Mouse (Mus musculus): ENCODE measurements at regions not wholly inside any gene's neighbourhood (a gene's known extent, or its start where the extent isn't known, plus 50 kb on each side); places are given as distances from the start of the nearest gene placed in this dataset.

GRCm38 (mm10) chr4:9218380-9218779 is 979.5 kb upstream of the Car8 start:
- DNase-seq (ENCODE audit: low spot score in 2 of 2) = no peak

GRCm38 (mm10) chr4:9208606-9209005 is 969.8 kb upstream of the Car8 start:
- DNase-seq (ENCODE audit: low spot score in 2 of 2) = no peak

GRCm38 (mm10) chr4:9200012-9200411 is 961.2 kb upstream of the Car8 start:
- no peak for DNase-seq (ENCODE audit: low spot score in 2 of 2)

- no peak for DNase-seq (ENCODE audit: low spot score in 2 of 2)
Observed at GRCm38 (mm10) chr4:9196435-9196834, 957.6 kb upstream of the Car8 start.

- DNase-seq (ENCODE audit: low spot score in 2 of 2) = no peak
Observed at GRCm38 (mm10) chr4:9193121-9193520, 954.3 kb upstream of the Car8 start.

DNA sequence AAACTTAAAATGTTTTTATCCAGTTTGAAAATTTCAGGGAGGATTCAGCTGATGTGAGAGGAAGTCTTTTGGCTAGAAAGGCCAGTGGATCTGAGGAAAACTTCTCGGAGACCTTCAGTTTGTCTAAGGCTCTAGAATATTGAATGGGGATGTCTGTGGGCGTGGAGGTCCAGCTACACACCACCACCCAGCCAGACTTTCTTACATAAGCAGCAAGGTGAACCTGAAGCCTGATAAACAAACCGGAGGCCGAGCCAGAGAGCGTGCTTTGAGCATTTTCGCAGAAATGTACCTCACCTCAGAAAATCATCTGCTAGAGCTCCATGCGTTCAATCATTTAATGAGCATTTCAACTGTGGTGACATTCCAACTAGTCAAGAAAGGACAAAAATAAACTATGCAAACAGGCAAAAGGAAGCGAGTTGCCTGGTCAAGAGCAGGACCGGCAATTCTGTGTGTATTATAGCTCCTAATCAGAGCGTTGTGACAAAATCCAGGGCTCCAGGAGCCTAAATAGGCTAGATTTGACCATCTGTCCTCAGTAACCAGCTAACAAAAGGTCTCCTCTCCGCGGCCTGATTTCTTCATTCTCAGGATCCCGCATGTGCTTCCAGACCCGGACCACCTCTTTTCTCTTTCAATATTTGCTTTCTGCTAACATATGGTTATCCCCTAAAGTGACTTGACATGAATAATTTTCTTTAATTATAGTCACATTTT is 946.5 kb upstream of the Car8 start:
- DNase-seq (ENCODE audit: low spot score in 2 of 2) = no peak

DNA sequence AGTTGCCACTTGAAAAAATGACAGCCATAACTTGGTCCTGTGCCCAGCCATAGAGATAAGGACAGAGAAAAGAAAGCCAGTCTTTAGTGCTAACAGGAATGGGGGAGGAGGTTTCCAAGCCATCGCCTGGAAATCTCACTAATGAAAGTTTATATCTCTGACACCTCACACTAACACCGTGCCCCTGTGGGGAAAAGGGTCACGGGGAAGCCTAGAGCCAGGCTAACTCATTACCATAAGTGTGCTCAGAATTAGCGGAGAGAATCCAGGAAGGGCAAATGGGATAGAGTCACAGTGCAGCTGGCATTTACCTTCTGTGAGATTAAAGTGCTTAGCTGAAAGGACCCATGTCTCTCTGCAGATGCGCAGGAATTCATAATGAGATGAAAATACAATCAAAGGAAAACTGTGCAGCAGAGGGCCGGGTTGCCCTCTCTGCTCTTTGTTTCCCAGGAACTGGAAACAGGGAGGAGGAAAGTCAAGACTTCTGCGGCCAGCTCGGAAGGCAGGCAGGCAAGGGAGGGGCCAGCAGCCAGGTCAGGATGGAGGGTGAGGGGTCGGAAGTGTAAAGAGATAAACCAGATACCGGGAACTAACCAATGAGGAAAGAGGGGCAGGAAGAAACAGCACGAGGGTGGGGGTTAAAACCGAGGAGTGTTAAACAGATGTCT is 945.7 kb upstream of the Car8 start:
- DNase-seq (ENCODE audit: low spot score in 2 of 2) = no peak

GRCm38 (mm10) chr4:9174365-9174764 is 935.5 kb upstream of the Car8 start:
- DNase-seq (ENCODE audit: low spot score in 2 of 2) = no peak

GRCm38 (mm10) chr4:9162374-9162773 is 923.5 kb upstream of the Car8 start:
- DNase-seq (ENCODE audit: low spot score in 2 of 2) = no peak

GRCm38 (mm10) chr4:9161814-9162133 is 922.9 kb upstream of the Car8 start:
- no peak for DNase-seq (ENCODE audit: low spot score in 2 of 2)

- DNase-seq (ENCODE audit: low spot score in 2 of 2) = no peak
Observed at GRCm38 (mm10) chr4:9161068-9161813, 922.4 kb upstream of the Car8 start.

GRCm38 (mm10) chr4:9147732-9148131 is 908.9 kb upstream of the Car8 start:
- no peak for DNase-seq (ENCODE audit: low spot score in 2 of 2)

DNA sequence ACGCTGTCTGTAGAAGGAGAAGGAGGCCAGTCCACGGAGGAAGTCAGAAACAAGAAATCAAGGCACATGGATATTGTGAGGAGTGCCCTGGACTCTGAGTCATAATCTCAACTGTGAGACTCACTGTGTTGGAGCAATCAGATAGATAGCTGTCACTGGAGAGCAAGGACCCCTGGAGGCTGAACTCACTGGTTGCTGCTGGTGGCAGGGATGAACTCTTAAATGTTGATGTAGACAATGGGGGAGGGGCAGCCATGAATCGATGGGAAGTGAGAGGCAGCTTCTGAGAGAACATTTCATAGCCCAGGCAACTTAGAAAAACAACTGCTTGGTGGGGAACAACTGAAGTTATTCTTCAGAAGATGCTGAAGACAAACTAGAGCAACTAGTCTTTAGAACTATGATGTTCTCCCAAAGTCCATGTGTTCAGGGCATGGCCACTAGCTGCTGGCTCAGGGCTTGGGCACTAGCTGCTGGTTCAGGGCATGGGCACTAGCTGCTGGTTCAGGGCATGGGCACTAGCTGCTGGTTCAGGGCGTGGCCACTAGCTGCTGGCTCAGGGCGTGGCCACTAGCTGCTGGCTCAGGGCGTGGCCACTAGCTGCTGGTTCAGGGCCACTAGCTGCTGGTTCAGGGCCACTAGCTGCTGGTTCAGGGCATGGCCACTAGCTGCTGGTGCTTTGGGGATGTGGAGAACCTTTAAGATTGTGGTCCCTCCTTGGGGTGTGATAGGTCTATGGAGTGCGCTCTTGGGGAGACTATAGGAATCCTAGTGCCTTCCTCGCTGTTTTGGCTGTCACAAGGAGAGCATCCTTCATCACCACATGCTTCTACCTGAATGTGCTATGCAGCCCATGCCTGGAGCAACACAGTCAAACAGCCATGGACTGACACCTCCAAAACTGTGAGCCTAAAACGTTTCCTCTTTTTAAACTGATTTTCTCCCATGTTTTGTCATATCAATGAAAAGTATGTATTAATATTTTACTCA is 905.7 kb upstream of the Car8 start:
- no peak for DNase-seq (ENCODE audit: low spot score in 2 of 2)

DNA sequence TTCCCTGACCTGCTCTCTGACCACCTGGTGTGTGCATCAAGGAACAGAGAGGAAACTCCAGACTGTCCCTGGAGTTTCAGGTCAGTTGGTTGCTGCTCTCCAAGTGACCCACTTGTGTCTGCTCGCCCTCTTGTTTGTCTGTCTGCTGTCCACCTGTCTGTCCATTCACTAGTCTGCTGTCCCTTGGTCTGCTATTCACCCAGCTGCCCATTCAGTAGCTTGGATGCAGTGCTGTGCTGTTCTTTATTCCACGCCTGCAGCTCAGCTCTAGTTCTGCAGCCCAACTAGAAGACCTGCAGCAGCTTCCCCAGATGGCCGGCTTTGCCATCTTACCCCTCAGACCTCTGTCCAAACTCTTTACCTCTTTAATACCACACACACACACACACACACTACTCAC is 904.2 kb upstream of the Car8 start:
- no peak for DNase-seq (ENCODE audit: low spot score in 2 of 2)

- DNase-seq (ENCODE audit: low spot score in 2 of 2) = no peak
Observed at GRCm38 (mm10) chr4:9141946-9142683, 903.3 kb upstream of the Car8 start.

DNA sequence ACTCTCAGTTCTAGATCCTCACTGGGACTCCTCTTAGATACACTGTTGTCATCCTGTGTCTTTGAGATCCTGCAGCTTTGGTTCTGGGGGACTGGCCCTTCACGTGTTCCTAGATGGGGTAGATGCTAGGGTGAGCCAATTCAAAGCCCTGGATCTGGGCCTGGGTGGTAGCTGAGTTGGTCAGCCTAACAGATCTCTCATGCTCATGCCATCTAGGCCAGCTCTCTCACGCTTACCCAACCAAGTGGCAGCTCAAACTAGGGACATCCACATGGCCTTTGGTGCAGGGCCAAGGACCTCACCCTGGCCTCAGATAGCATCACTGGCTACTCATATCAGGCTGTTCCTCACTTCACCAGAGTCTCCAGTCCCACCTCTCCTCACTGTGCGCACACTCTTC is 901.9 kb upstream of the Car8 start:
- no peak for DNase-seq (ENCODE audit: low spot score in 2 of 2)

- no peak for DNase-seq (ENCODE audit: low spot score in 2 of 2)
Observed at GRCm38 (mm10) chr4:9136657-9137056, 897.8 kb upstream of the Car8 start.

- no peak for DNase-seq (ENCODE audit: low spot score in 2 of 2)
Observed at GRCm38 (mm10) chr4:9136188-9136569, 897.3 kb upstream of the Car8 start.

DNA sequence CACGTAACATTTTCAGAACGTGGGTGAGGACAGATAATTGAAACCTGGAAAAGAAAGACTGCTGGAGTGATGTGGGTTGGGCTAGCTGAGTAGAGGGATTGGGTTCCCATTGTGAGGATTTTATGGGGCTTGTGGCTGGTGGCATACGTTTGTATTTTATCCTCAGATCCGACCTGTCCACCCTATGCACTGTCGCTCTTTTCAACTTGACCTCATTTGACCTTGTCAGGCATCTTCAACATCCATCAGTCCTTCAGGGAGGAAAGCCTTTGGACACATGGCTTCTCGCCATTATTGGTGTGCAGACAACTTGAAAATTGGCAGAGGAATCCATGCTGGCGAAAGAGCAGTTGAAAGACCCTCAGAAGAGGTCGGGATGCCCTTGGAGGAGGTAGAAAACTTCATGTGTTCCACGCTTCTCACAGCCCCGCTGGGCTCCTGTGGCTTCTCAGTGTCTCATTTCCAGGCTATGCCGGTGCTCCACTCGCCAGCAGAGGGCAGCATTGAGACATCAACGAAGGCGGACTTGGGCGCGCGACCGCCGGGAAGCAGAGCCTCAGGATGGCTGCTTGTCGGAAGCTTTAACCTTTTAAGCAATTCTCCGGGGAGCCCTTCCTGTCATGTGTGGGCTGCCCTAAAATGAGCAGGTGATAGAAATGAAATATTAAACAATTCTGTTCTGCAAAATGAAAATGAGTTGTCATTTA is 896.8 kb upstream of the Car8 start:
- DNase-seq (ENCODE audit: low spot score in 2 of 2) = peak; percentile 79 to 86

GRCm38 (mm10) chr4:9133695-9134094 is 894.9 kb upstream of the Car8 start:
- no peak for DNase-seq (ENCODE audit: low spot score in 2 of 2)

All from gastrocnemius, adult 8-10 months (tissue).